Mouse (Mus musculus): Measurements from ENCODE around the gene Gba2. TPM values are rescaled to one million over a fixed set of nuclear protein-coding genes. Genes with fewer than 3 reads are reported as not detected.
"Not testable (repeated sequence)": the region's sequence is repeated elsewhere in the genome, so short reads cannot be mapped to it uniquely, and the experiment has no call there.

The Gba2 gene
- polyA plus RNA-seq (2015; fragmentation: Nextera tagmentation; extraction: Ambion mirVana): 20.4 and 22.7 TPM in 2 replicates

GRCm38 (mm10) chr4:43578376-43579204 lies at the start of gene Gba2, which contains the start of gene Rgp1:
Gba2 (minus strand) TSS chr4:43578873.
Rgp1 (plus strand) TSS chr4:43578715.
- H3K4me2 ChIP-seq: peak within 1 kb of the TSS; percentile 81
- under 1% methylated on average over 76 of the region's 76 CpGs for WGBS
- peaks cover 44% of the 10 kb centered on the region for H3K36me3 ChIP-seq
- H3K9ac ChIP-seq: peak within 1 kb of the TSS; percentile 72
- no peaks in the 10 kb centered on the region for H3K9me3 ChIP-seq (replicated peaks)
- peaks cover 45% of the 10 kb centered on the region for H3K4me1 ChIP-seq
- peak; percentile 97 for ATAC-seq (replicated peaks; ENCODE audit: low FRiP score)
- H3K27ac ChIP-seq: peak within 1 kb of the TSS; percentile 93
- no peaks in the 10 kb centered on the region for H3K27me3 ChIP-seq
- peak within 1 kb of the TSS; percentile 62 for H3K4me3 ChIP-seq (replicated peaks)

GRCm38 (mm10) chr4:43620146-43620778 lies 41.6 kb upstream of the Gba2 start:
- WGBS: 79% methylated on average over 4 of the region's 4 CpGs
- no peaks in the 10 kb centered on the region for H3K27me3 ChIP-seq
- H3K36me3 ChIP-seq: no peaks in the 10 kb centered on the region
- H3K9me3 ChIP-seq (replicated peaks): peaks cover 4% of the 10 kb centered on the region; the same call in 1 of the 2 replicates
- no peak overlapping the region for H3K27ac ChIP-seq
- H3K9ac ChIP-seq: no peak overlapping the region
- ATAC-seq (replicated peaks; ENCODE audit: low FRiP score): no peak
- H3K4me3 ChIP-seq (replicated peaks): no peak overlapping the region
- H3K4me1 ChIP-seq: no peaks in the 10 kb centered on the region
- H3K4me2 ChIP-seq: no peak overlapping the region

- Histone ChIP-seq H3K4me2 (no peak overlapping the region), H3K4me1 (no peaks in the 10 kb centered on the region), H3K27me3 (no peaks in the 10 kb centered on the region), H3K9ac (no peak overlapping the region), H3K4me3 (replicated peaks) (no peak overlapping the region), H3K27ac (no peak overlapping the region), H3K9me3 (replicated peaks) (no peaks in the 10 kb centered on the region), H3K36me3 (no peaks in the 10 kb centered on the region)
- ATAC-seq (replicated peaks; ENCODE audit: low FRiP score): no peak
- WGBS: 62% methylated on average over 3 of the region's 3 CpGs
Measured at GRCm38 (mm10) chr4:43613060-43613730, 34.5 kb upstream of the Gba2 start.

- Histone ChIP-seq H3K9me3 (replicated peaks) (no peaks in the 10 kb centered on the region), H3K4me2 (no peak overlapping the region), H3K27ac (no peak overlapping the region), H3K27me3 (no peaks in the 10 kb centered on the region), H3K4me3 (replicated peaks) (no peak overlapping the region), H3K4me1 (no peaks in the 10 kb centered on the region), H3K36me3 (no peaks in the 10 kb centered on the region), H3K9ac (no peak overlapping the region)
- ATAC-seq (replicated peaks; ENCODE audit: low FRiP score): no peak
- 74% methylated on average over 10 of the region's 10 CpGs for WGBS
Measured at GRCm38 (mm10) chr4:43612534-43612933, 33.9 kb upstream of the Gba2 start.

- no peak overlapping the region for H3K4me3 ChIP-seq (replicated peaks)
- 56% methylated on average over 9 of the region's 9 CpGs for WGBS
- peaks cover 3% of the 10 kb centered on the region; the same call in 1 of the 2 replicates for H3K4me1 ChIP-seq
- H3K36me3 ChIP-seq: no peaks in the 10 kb centered on the region
- H3K27me3 ChIP-seq: no peaks in the 10 kb centered on the region
- no peak for ATAC-seq (replicated peaks; ENCODE audit: low FRiP score)
- H3K4me2 ChIP-seq: no peak overlapping the region
- H3K27ac ChIP-seq: no peak overlapping the region
- H3K9me3 ChIP-seq (replicated peaks): no peaks in the 10 kb centered on the region
- H3K9ac ChIP-seq: no peak overlapping the region
Measured at GRCm38 (mm10) chr4:43604751-43605685, 26.3 kb upstream of the Gba2 start.

GRCm38 (mm10) chr4:43604099-43604498 lies 25.4 kb upstream of the Gba2 start:
- Histone ChIP-seq H3K4me2 (no peak overlapping the region), H3K9me3 (replicated peaks) (no peaks in the 10 kb centered on the region), H3K27me3 (no peaks in the 10 kb centered on the region), H3K27ac (no peak overlapping the region), H3K4me1 (peaks cover 3% of the 10 kb centered on the region; the same call in 1 of the 2 replicates), H3K4me3 (replicated peaks) (no peak overlapping the region), H3K9ac (no peak overlapping the region), H3K36me3 (no peaks in the 10 kb centered on the region)
- ATAC-seq (replicated peaks; ENCODE audit: low FRiP score): no peak
- WGBS: 70% methylated on average over 3 of the region's 3 CpGs

GRCm38 (mm10) chr4:43600195-43600934 lies 21.7 kb upstream of the Gba2 start:
- Histone ChIP-seq H3K9ac (no peak overlapping the region), H3K36me3 (no peaks in the 10 kb centered on the region), H3K4me3 (replicated peaks) (no peak overlapping the region), H3K4me1 (peaks cover 3% of the 10 kb centered on the region; the same call in 1 of the 2 replicates), H3K9me3 (replicated peaks) (no peaks in the 10 kb centered on the region), H3K27me3 (no peaks in the 10 kb centered on the region), H3K4me2 (no peak overlapping the region), H3K27ac (no peak overlapping the region)
- WGBS: 85% methylated on average over 9 of the region's 9 CpGs
- ATAC-seq (replicated peaks; ENCODE audit: low FRiP score): no peak

- no peak overlapping the region for H3K9ac ChIP-seq
- H3K4me1 ChIP-seq: no peaks in the 10 kb centered on the region
- H3K27me3 ChIP-seq: no peaks in the 10 kb centered on the region
- no peak overlapping the region for H3K27ac ChIP-seq
- no peak overlapping the region for H3K4me3 ChIP-seq (replicated peaks)
- H3K4me2 ChIP-seq: no peak overlapping the region
- no peaks in the 10 kb centered on the region for H3K9me3 ChIP-seq (replicated peaks)
- H3K36me3 ChIP-seq: no peaks in the 10 kb centered on the region
- WGBS: 82% methylated on average over 7 of the region's 7 CpGs
- ATAC-seq (replicated peaks; ENCODE audit: low FRiP score): no peak
Measured at GRCm38 (mm10) chr4:43598650-43599380, 20.1 kb upstream of the Gba2 start.

- ATAC-seq (replicated peaks; ENCODE audit: low FRiP score): 0 out of 2 replicates have a peak, but pooled peaks have one; percentile 40
- Histone ChIP-seq H3K9me3 (replicated peaks) (no peaks in the 10 kb centered on the region), H3K27me3 (no peaks in the 10 kb centered on the region), H3K27ac (no peak overlapping the region), H3K36me3 (no peaks in the 10 kb centered on the region), H3K4me2 (no peak overlapping the region), H3K4me1 (no peaks in the 10 kb centered on the region), H3K9ac (no peak overlapping the region), H3K4me3 (replicated peaks) (no peak overlapping the region)
- WGBS: 79% methylated on average over 4 of the region's 4 CpGs
Measured at GRCm38 (mm10) chr4:43598200-43598599, 19.5 kb upstream of the Gba2 start.

GRCm38 (mm10) chr4:43596597-43596996 lies 17.9 kb upstream of the Gba2 start:
- H3K27ac ChIP-seq; H3K9me3 ChIP-seq (replicated peaks); ATAC-seq (replicated peaks; ENCODE audit: low FRiP score); H3K4me2 ChIP-seq; H3K4me3 ChIP-seq (replicated peaks); H3K4me1 ChIP-seq; H3K27me3 ChIP-seq; H3K9ac ChIP-seq; H3K36me3 ChIP-seq: not testable (repeated sequence)
- 79% methylated on average over 2 of the region's 2 CpGs for WGBS

Data from kidney, embryonic 15.5 days (tissue).